Comparison of ENCODE assay signal across 10 mouse cellular contexts in the genomic region with DNA sequence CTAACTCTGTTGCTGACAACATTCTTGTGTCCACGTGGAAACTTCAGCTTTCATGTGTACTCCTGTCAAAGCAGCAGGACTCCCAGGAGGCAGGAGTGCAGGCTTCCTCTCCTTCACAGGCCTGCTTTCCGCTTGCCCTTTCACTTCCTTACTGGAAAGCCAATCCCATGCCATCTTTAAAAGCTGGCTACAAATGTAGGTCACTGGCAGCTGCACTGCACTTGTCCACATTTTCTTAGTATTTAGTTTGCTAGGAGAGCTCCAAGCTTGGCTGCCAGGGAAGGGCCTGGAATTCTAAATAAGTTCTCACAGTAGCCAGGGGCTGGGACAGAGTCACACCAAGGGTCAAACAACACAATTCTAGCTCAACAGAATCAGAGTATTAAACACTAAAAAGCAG. TPM values are rescaled to one million over a fixed set of nuclear protein-coding genes. Genes with fewer than 3 reads are reported as not detected.
DNase-seq lines count a peak whose midpoint lies in the region; ATAC-seq and TF ChIP-seq lines count a peak whose summit lies in the region.
"Had no signal": no experiment of that assay in that cellular context is flagged by ENCODE, and none has a peak within 500 bp of the region (broad histone marks: within the 10 kb centered on the region; RNA-seq: fewer than 3 reads in every experiment).

No protein-coding gene starts in this region.

- H3K4me3 ChIP-seq in limb, embryonic 14.5 days (replicated peaks; ENCODE audit: low read length), result no peak overlapping the region
- no peak overlapping the region for H3K4me3 ChIP-seq in limb, embryonic 10.5 days
- no peak overlapping the region for H3K4me3 ChIP-seq in forebrain, embryonic 14.5 days (ENCODE audit: low read depth, low read length)
- H3K4me3 ChIP-seq: embryonic facial prominence, embryonic 15.5 days; myocyte had no signal

- intact Hi-C loops in heart, postnatal 10 days (cut with DNase I), result no loop called here

- 46% methylated on average over 2 of the region's 2 CpGs for WGBS in limb, embryonic 14.5 days
- 74% methylated on average over 2 of the region's 2 CpGs for WGBS in limb, embryonic 10.5 days
- WGBS in forebrain, embryonic 14.5 days, result 54% methylated on average over 2 of the region's 2 CpGs

- no peak overlapping the region for H3K4me2 ChIP-seq in limb, embryonic 14.5 days (replicated peaks; ENCODE audit: low read depth, low read length, severe bottlenecking)
- no peak overlapping the region for H3K4me2 ChIP-seq in forebrain, embryonic 14.5 days (ENCODE audit: low read length)
- H3K4me2 ChIP-seq: embryonic facial prominence, embryonic 15.5 days had no signal

- no peaks in the 10 kb centered on the region for H3K27me3 ChIP-seq in limb, embryonic 14.5 days (ENCODE audit: control insufficient read depth, insufficient read depth, low read length)
- H3K27me3 ChIP-seq in limb, embryonic 10.5 days (ENCODE audit: low read depth, poor library complexity, severe bottlenecking), result no peaks in the 10 kb centered on the region
- no peaks in the 10 kb centered on the region for H3K27me3 ChIP-seq in forebrain, embryonic 14.5 days (replicated peaks; ENCODE audit: control insufficient read depth, insufficient read depth, low read length)
- H3K27me3 ChIP-seq: embryonic facial prominence, embryonic 15.5 days had no signal

- no peak overlapping the region; the same call in 1 of the 2 replicates for H3K27ac ChIP-seq in limb, embryonic 14.5 days (replicated peaks; ENCODE audit: low read depth, low read length)
- H3K27ac ChIP-seq in limb, embryonic 10.5 days, result no peak overlapping the region
- no peak overlapping the region for H3K27ac ChIP-seq in forebrain, embryonic 14.5 days (ENCODE audit: low read depth, low read length)
- H3K27ac ChIP-seq: embryonic facial prominence, embryonic 15.5 days had no signal

- no peaks in the 10 kb centered on the region for H3K4me1 ChIP-seq in limb, embryonic 14.5 days (ENCODE audit: control insufficient read depth, insufficient read depth, low read length)
- no peaks in the 10 kb centered on the region for H3K4me1 ChIP-seq in limb, embryonic 10.5 days
- no peaks in the 10 kb centered on the region for H3K4me1 ChIP-seq in forebrain, embryonic 14.5 days (ENCODE audit: control insufficient read depth, insufficient read depth, low read length)
- H3K4me1 ChIP-seq: embryonic facial prominence, embryonic 15.5 days had no signal

- no peaks in the 10 kb centered on the region for H3K9me3 ChIP-seq in limb, embryonic 14.5 days (ENCODE audit: control insufficient read depth, low read length)
- no peaks in the 10 kb centered on the region for H3K9me3 ChIP-seq in limb, embryonic 10.5 days (replicated peaks)
- no peaks in the 10 kb centered on the region for H3K9me3 ChIP-seq in forebrain, embryonic 14.5 days (replicated peaks; ENCODE audit: control insufficient read depth, low read length)
- H3K9me3 ChIP-seq: embryonic facial prominence, embryonic 15.5 days had no signal

- ATAC-seq in limb, embryonic 14.5 days (ENCODE audit: low FRiP score, low read depth), result no peak
- no peak for ATAC-seq in forebrain, embryonic 14.5 days

- peak; percentile 7 for DNase-seq in limb, embryonic 14.5 days (ENCODE audit: low spot score)
- no peak for DNase-seq in limb, embryonic 10.5 days (ENCODE audit: low spot score)
- peak; percentile 29 for DNase-seq in cerebellum, adult 8-10 months
- DNase-seq in heart, postnatal 10 days, result peak; percentile 41 to 43
- DNase-seq in retina, postnatal 1 day, result peak; percentile 55
- no peak for DNase-seq in thymus, adult 18-20 months
- DNase-seq in urinary bladder, postnatal 4 days (ENCODE audit: low spot score in 2 of 2), result no peak
- DNase-seq in forebrain, embryonic 14.5 days (ENCODE audit: low spot score), result no peak

- no peaks in the 10 kb centered on the region for H3K36me3 ChIP-seq in limb, embryonic 14.5 days (ENCODE audit: control insufficient read depth, insufficient read depth, low read length)
- H3K36me3 ChIP-seq in limb, embryonic 10.5 days, result no peaks in the 10 kb centered on the region
- no peaks in the 10 kb centered on the region for H3K36me3 ChIP-seq in forebrain, embryonic 14.5 days (ENCODE audit: control insufficient read depth, insufficient read depth, low read length)
- H3K36me3 ChIP-seq: embryonic facial prominence, embryonic 15.5 days had no signal

- H3K9ac ChIP-seq in limb, embryonic 14.5 days (ENCODE audit: low read depth, low read length, severe bottlenecking), result no peak overlapping the region
- H3K9ac ChIP-seq in forebrain, embryonic 14.5 days (ENCODE audit: low read length), result no peak overlapping the region
- H3K9ac ChIP-seq: embryonic facial prominence, embryonic 15.5 days had no signal

- no peak for TF ChIP-seq POLR2A in limb, embryonic 14.5 days (IDR thresholded peaks at IDR 0.05; ENCODE audit: borderline replicate concordance, extremely low read depth, insufficient read depth, insufficient read length)

RNA-seq across cellular contexts. Expression of a gene that starts 49.6 kb away (rescaled TPM):
- polyA plus RNA-seq in limb, embryonic 14.5 days (2012; rRNA removed), result 9.7 and 12.5 TPM in 2 replicates
- polyA plus RNA-seq in limb, embryonic 14.5 days (2014; fragmentation: Nextera tagmentation; extraction: Ambion mirVana), result 31.2 and 32.4 TPM in 2 replicates
- polyA plus RNA-seq in limb, embryonic 10.5 days (2016; fragmentation: Nextera tagmentation; extraction: Ambion mirVana), result 39.2 and 48.7 TPM in 2 replicates
- 10 to 100 TPM; 16.6 to 17.3 TPM for total RNA-seq in heart, postnatal 10 days (2021)
- 45.5 and 48.3 TPM in 2 replicates for polyA plus RNA-seq in forebrain, embryonic 14.5 days (2014; fragmentation: Nextera tagmentation; extraction: Ambion mirVana)

RNA-seq across cellular contexts. Expression of a gene that starts 49.7 kb away (rescaled TPM):
- 45.2 and 55.7 TPM in 2 replicates for polyA plus RNA-seq in limb, embryonic 14.5 days (2012; rRNA removed)
- polyA plus RNA-seq in limb, embryonic 14.5 days (2014; fragmentation: Nextera tagmentation; extraction: Ambion mirVana), result 134 and 144 TPM in 2 replicates
- polyA plus RNA-seq in limb, embryonic 10.5 days (2016; fragmentation: Nextera tagmentation; extraction: Ambion mirVana), result 109 and 120 TPM in 2 replicates
- total RNA-seq in heart, postnatal 10 days (2021), result 10 to 100 TPM; 66.6 to 69.5 TPM
- polyA plus RNA-seq in forebrain, embryonic 14.5 days (2014; fragmentation: Nextera tagmentation; extraction: Ambion mirVana), result 114 and 141 TPM in 2 replicates

Comparison
In these comparisons a context has a peak if more than half of its experiments do, and no peak if none do; other contexts are left out.
1. DNase-seq: peak in limb, embryonic 14.5 days (single experiment), cerebellum, adult 8-10 months (single experiment), heart, postnatal 10 days (2 of 2) and retina, postnatal 1 day (single experiment); none in limb, embryonic 10.5 days (single experiment), thymus, adult 18-20 months (0 of 2), urinary bladder, postnatal 4 days (0 of 2) and forebrain, embryonic 14.5 days (single experiment).